Mouse (Mus musculus) E14TG2a.4 (cell line): ENCODE measurements around the gene Rtn2.

Experiments
- CTCF ChIP-seq: conservative IDR thresholded peaks from 2 replicates; pipeline ENCODE4 v1.5.1; 2014; ENCODE audit warnings: low read length
- NANOG ChIP-seq: IDR thresholded peaks from 2 replicates; pipeline ENCODE4 v1.6.1; 2014; ENCODE audit warnings: borderline replicate concordance, low read length, mixed read lengths
- POU5F1 ChIP-seq: IDR thresholded peaks from 2 replicates; pipeline ENCODE4 v1.6.1; 2014; ENCODE audit warnings: low read length, borderline replicate concordance

DNA sequence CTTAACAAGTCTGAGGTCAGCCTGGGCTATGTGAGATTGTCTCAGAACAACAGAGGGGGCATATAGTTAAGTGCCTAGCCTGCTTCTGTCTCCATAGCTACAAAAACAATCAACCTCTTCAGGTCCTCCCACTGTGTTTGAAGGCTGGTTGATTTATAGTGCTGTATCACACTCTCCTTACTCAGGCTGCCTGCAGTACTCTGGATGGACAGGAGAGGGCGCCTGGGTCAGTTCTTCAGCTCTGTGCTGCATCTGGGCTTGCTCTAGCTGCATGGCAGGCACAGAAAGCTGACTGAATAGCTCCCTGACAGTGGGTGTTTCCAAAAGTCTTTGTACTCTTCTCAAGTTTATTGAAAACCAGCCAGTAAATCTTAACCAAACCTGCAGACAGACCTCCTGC is 43.0 kb upstream of the Rtn2 start:
- peak; percentile 84 for TF ChIP-seq CTCF
- no peak for TF ChIP-seq POU5F1
- TF ChIP-seq NANOG = no peak
